Mouse (Mus musculus): ENCODE results near the gene Pcnx. TPM values are rescaled to one million over a fixed set of nuclear protein-coding genes. Genes with fewer than 3 reads are reported as not detected.

Gene Pcnx
- polyA plus RNA-seq, 1 experiment, result 49.0 TPM

DNA sequence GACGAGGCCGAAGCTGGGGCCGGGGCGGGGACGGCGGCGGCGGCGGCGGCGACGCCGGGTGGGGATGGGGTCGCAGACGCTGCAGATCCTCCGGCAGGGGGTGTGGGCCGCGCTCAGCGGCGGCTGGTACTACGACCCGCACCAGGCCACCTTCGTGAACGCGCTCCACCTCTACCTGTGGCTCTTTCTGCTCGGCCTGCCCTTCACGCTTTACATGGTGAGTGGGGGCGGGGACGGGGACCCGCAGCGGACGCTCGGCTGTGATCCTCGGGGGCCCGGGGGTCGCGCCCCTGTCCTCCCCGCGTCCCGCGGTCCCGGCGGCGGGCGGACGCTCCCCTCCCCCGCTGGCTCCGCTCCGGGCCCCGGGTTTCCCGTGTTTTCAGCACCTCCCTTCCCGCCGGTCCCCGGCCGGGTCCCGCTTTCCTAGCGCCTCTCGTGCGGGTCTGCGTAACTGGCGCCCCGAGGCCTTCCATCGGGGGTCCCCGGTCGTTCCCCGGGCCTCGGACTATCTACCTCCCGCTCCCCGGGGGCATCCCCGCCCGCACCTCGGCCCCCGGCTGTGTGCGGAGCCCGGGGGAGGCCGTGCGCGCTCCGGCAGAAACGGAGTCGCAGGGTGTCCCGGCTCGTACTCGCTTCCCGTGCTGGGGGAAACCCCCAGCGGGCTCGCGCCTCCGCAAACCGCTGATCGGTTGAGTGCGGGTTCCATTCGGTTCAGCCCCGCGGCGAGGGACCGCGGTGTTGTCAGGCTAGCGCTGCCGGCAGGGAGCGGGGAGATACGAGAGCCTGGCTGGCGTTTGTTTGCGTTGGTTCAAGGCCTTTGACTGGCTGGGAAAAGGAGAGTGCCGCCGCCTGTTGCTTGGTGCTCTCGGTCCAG, 722 bp downstream of the Pcnx start:
- Histone ChIP-seq H3K27ac (ENCODE audit: control insufficient read depth, insufficient read depth, low read length) (peak overlapping the region; percentile 8; the same call in 1 of the 2 replicates), H3K36me3 (ENCODE audit: control insufficient read depth, insufficient read depth, low read length) (no peaks in the 10 kb centered on the region), H3K4me1 (replicated peaks; ENCODE audit: control insufficient read depth, insufficient read depth, low read length) (peaks cover 26% of the 10 kb centered on the region), H3K27me3 (ENCODE audit: control insufficient read depth, insufficient read depth, low read length) (no peaks in the 10 kb centered on the region), H3K4me3 (ENCODE audit: control insufficient read depth, insufficient read depth, low read length) (peak overlapping the region; percentile 54)
- no peak for TF ChIP-seq POLR2A (IDR thresholded peaks at IDR 0.05; ENCODE audit: control insufficient read depth, extremely low read depth, insufficient read depth, low read length, poor library complexity)
- peak; percentile 73 for DNase-seq
- WGBS, result 1% methylated on average over 89 of the region's 107 CpGs

DNA sequence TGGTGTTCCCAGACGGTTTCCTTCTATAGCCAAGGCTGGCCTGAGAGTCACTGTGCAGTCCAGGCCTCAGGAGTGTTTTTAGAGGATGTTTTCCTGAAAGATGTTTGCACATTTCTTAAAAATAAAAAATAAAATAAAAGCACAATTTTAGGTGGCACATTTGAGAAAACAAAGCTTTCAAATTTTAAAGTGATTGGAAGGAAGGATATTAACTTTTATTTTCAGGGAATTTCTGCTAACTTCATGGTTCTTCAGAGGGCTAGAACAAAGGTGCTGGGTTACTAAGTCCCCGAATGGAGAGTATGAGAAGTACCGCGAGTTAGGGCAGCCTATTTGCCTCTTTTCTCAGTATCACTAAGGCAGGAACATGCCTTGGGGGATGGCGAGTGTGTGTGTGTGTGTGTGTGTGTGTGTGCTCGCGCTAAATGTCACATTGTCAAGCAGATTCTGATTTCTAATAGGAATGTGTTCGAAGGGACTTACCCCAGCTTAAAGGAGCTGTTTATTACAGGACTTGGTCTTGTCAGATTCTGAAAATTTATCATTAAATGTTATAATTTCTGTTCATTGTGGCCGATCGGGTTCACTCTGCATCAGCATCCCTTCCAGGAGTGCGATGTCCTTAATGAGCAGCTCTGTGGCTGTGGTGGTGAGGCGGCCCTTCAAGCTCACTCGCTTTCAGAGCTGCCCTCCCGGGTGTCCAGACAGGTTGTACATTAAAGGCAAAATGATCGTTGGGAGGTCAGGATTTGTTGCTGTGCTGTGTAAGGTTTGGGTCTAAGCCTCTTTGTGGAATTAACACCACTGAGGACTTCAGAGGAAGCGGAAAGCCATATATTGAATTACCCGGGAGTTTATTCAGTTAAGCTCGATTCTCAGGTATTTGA, 1.6 kb downstream of the Pcnx start:
- Histone ChIP-seq H3K27ac (ENCODE audit: control insufficient read depth, insufficient read depth, low read length) (peak overlapping the region; percentile 8; the same call in 1 of the 2 replicates), H3K27me3 (ENCODE audit: control insufficient read depth, insufficient read depth, low read length) (no peaks in the 10 kb centered on the region), H3K4me1 (replicated peaks; ENCODE audit: control insufficient read depth, insufficient read depth, low read length) (peaks cover 32% of the 10 kb centered on the region), H3K4me3 (ENCODE audit: control insufficient read depth, insufficient read depth, low read length) (peak overlapping the region; percentile 54), H3K36me3 (ENCODE audit: control insufficient read depth, insufficient read depth, low read length) (no peaks in the 10 kb centered on the region)
- DNase-seq, result no peak
- TF ChIP-seq POLR2A (IDR thresholded peaks at IDR 0.05; ENCODE audit: control insufficient read depth, extremely low read depth, insufficient read depth, low read length, poor library complexity) (no peak), CTCF (IDR thresholded peaks at IDR 0.05; ENCODE audit: borderline replicate concordance, control insufficient read depth, extremely low read depth, insufficient read depth, low read length, poor library complexity) (no peak)
- WGBS, result 52% methylated on average over 18 of the region's 18 CpGs

- TF ChIP-seq CTCF (IDR thresholded peaks at IDR 0.05; ENCODE audit: borderline replicate concordance, control insufficient read depth, extremely low read depth, insufficient read depth, low read length, poor library complexity), result no peak
- TF ChIP-seq POLR2A (IDR thresholded peaks at IDR 0.05; ENCODE audit: control insufficient read depth, extremely low read depth, insufficient read depth, low read length, poor library complexity), result no peak
- Histone ChIP-seq H3K4me1 (replicated peaks; ENCODE audit: control insufficient read depth, insufficient read depth, low read length) (peaks cover 34% of the 10 kb centered on the region), H3K4me3 (ENCODE audit: control insufficient read depth, insufficient read depth, low read length) (peak overlapping the region; percentile 2), H3K27me3 (ENCODE audit: control insufficient read depth, insufficient read depth, low read length) (no peaks in the 10 kb centered on the region), H3K27ac (ENCODE audit: control insufficient read depth, insufficient read depth, low read length) (peak overlapping the region; percentile 30; the same call in 1 of the 2 replicates), H3K36me3 (ENCODE audit: control insufficient read depth, insufficient read depth, low read length) (no peaks in the 10 kb centered on the region)
- peak; percentile 19 for DNase-seq
- 28% methylated on average over 8 of the region's 8 CpGs for WGBS
These were observed 2.6 kb downstream of the Pcnx start for GRCm38 (mm10) chr12:81862351-81862802.

GRCm38 (mm10) chr12:81863949-81864348, 4.1 kb downstream of the Pcnx start:
- H3K4me3 ChIP-seq (ENCODE audit: control insufficient read depth, insufficient read depth, low read length), result no peak overlapping the region
- peaks cover 43% of the 10 kb centered on the region for H3K4me1 ChIP-seq (replicated peaks; ENCODE audit: control insufficient read depth, insufficient read depth, low read length)
- no peak overlapping the region for H3K27ac ChIP-seq (ENCODE audit: control insufficient read depth, insufficient read depth, low read length)
- WGBS, result 81% methylated on average over 4 of the region's 4 CpGs
- no peaks in the 10 kb centered on the region for H3K27me3 ChIP-seq (ENCODE audit: control insufficient read depth, insufficient read depth, low read length)
- H3K36me3 ChIP-seq (ENCODE audit: control insufficient read depth, insufficient read depth, low read length), result no peaks in the 10 kb centered on the region
- TF ChIP-seq POLR2A (IDR thresholded peaks at IDR 0.05; ENCODE audit: control insufficient read depth, extremely low read depth, insufficient read depth, low read length, poor library complexity), result no peak
- TF ChIP-seq CTCF (IDR thresholded peaks at IDR 0.05; ENCODE audit: borderline replicate concordance, control insufficient read depth, extremely low read depth, insufficient read depth, low read length, poor library complexity), result no peak
- DNase-seq, result no peak

- Histone ChIP-seq H3K4me3 (ENCODE audit: control insufficient read depth, insufficient read depth, low read length) (no peak overlapping the region), H3K27me3 (ENCODE audit: control insufficient read depth, insufficient read depth, low read length) (no peaks in the 10 kb centered on the region), H3K4me1 (replicated peaks; ENCODE audit: control insufficient read depth, insufficient read depth, low read length) (peaks cover 48% of the 10 kb centered on the region), H3K36me3 (ENCODE audit: control insufficient read depth, insufficient read depth, low read length) (no peaks in the 10 kb centered on the region), H3K27ac (ENCODE audit: control insufficient read depth, insufficient read depth, low read length) (peak overlapping the region; percentile 9; the same call in 1 of the 2 replicates)
- WGBS, result 92% methylated on average over 6 of the region's 6 CpGs
- TF ChIP-seq POLR2A (IDR thresholded peaks at IDR 0.05; ENCODE audit: control insufficient read depth, extremely low read depth, insufficient read depth, low read length, poor library complexity) (no peak), CTCF (IDR thresholded peaks at IDR 0.05; ENCODE audit: borderline replicate concordance, control insufficient read depth, extremely low read depth, insufficient read depth, low read length, poor library complexity) (no peak)
- no peak for DNase-seq
These were observed 5.4 kb downstream of the Pcnx start for GRCm38 (mm10) chr12:81865183-81865582.

DNA sequence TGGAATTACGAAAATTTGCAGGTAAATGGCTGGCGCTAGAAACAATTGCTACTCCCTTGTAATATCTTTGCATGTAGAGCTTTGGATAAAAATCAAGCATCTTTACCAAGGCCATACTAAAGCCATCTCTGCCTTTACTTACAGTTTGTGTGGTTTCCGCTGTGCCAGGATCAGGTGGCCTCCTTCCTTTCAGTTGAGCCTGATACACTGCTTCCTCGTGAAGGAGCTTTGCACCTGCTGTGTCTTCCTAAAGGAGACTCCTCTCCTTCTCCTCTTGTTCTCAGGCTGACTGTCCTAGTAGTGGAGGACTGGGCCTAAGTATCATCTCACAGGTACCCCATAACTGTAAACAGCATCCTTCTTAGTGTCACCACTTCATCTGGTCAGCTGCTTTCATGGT, 7.5 kb downstream of the Pcnx start:
- Histone ChIP-seq H3K36me3 (ENCODE audit: control insufficient read depth, insufficient read depth, low read length) (no peaks in the 10 kb centered on the region), H3K4me3 (ENCODE audit: control insufficient read depth, insufficient read depth, low read length) (no peak overlapping the region), H3K27me3 (ENCODE audit: control insufficient read depth, insufficient read depth, low read length) (no peaks in the 10 kb centered on the region), H3K27ac (ENCODE audit: control insufficient read depth, insufficient read depth, low read length) (peak overlapping the region; percentile 70; the same call in 1 of the 2 replicates), H3K4me1 (replicated peaks; ENCODE audit: control insufficient read depth, insufficient read depth, low read length) (peaks cover 42% of the 10 kb centered on the region)
- TF ChIP-seq POLR2A (IDR thresholded peaks at IDR 0.05; ENCODE audit: control insufficient read depth, extremely low read depth, insufficient read depth, low read length, poor library complexity), result no peak
- TF ChIP-seq CTCF (IDR thresholded peaks at IDR 0.05; ENCODE audit: borderline replicate concordance, control insufficient read depth, extremely low read depth, insufficient read depth, low read length, poor library complexity), result no peak
- WGBS, result 31% methylated on average over 4 of the region's 4 CpGs
- DNase-seq, result peak; percentile 35

Data from thymus, adult 2 months (tissue).